Mouse (Mus musculus): ENCODE results near the gene Ankrd54.

The Ankrd54 gene

DNA sequence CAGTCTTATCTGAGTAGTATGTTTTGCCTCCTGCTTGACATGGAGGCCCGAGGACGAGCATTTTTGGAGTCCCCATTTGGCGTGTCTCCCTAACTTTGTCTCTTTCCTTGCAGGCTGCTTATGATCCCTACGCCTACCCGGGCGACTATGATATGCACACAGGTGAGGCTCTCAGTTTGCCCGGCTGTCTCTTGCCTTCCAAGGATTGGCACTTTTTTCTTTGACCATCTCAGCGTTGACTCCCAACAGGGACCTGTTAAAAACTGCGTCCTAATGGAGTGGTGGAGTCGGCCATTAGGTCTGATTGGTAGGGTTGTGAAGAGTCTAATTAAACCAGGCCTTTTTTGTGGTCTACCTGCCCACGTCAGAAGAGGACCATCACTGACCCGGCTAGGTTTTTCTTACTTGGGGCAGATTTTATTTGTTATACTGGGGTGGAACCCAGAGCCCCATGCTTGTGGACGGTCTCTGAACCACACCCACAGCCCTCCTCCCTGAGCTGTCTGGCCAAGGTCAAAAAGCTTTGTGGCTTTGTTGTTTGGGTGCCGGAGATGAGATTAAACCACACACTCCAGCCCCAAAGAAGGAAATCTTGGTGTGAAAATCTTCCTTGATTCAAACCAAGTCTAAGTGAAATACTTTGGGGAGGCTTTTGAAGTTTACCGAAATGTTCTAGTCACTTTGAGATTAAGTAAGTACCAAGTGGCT is 13.1 kb upstream of the Ankrd54 start:
- CTCF ChIA-PET, result interaction anchor here (0.6 kb wide), 1 partner anchor 70 kb away, joined by 4 read pairs; no protein-coding TSS in a partner anchor

DNA sequence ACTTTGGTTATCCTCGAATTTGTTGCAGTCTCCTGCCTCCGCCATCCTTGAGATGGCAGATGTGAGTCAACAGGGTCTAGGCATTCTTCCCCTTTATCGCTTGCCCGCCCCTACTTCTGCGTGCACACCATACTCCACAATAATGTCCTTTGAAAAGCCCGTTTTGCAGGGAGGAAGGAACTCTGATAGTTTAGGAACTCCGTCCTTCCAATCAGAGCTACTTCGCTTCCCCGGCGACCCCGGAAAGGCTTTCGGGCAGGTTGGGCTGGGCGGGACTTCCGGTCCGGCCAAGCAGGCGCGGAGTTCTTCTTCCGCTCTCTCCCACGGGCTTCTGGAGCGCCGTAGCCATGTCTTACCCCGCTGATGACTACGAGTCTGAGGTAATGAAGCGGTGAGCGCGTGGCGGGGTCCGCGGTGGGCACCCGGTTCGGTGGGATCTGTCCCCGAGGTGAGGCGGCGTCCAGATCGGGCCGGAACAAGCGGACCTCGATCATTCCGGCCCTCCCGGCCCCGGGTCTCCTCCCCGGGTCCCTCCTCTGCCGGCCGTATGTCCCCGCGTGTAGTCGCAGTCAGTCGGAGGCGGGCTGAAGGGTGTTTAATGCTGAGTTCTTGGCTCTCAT is 12.3 kb upstream of the Ankrd54 start, which contains the start of gene Eif3l:
TSS of gene Eif3l (plus strand) at position 267 of the 620 bp plus-strand sequence.
- CTCF ChIA-PET, result no interaction called here

DNA sequence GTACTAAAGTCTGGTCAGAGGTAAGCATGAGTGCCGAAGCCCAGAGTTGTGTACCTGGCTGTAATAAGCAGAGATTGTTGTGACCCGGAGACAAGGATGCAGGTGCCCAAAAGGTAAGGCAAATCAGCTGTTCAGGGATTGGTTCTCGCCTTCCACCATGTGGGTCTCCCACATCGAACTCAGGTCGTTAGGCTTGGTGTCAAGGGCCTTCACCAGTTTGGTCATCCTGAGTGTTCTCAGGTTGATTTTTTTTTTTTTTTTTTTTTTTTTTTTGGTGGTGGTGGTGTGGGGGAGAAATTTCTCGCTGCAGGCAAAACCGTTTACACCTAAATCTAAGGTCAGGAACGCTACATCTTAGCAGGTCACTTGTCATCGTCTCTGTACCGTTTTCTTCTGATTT is 11.8 kb upstream of the Ankrd54 start:
- CTCF ChIA-PET, result no interaction called here

DNA sequence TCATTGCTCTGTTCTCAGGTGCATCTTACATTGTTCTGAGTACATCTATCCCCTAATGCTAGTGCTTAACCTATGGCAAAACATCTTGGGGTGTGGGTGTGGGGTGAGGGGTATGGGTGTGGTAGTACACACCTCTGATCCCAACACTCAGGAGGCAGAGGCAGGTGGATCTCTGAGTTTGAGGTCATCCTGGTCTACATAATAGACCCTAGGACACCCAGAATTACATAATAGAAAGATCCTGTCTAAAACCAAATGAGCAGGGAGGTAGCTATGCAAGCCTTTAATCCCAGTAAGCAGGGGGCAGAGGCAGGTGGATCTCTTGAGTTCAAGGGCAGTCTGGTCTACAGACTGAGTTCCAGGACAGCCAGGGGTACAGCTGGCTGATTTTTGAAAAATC is 11.1 kb upstream of the Ankrd54 start:
- CTCF ChIA-PET, result no interaction called here

DNA sequence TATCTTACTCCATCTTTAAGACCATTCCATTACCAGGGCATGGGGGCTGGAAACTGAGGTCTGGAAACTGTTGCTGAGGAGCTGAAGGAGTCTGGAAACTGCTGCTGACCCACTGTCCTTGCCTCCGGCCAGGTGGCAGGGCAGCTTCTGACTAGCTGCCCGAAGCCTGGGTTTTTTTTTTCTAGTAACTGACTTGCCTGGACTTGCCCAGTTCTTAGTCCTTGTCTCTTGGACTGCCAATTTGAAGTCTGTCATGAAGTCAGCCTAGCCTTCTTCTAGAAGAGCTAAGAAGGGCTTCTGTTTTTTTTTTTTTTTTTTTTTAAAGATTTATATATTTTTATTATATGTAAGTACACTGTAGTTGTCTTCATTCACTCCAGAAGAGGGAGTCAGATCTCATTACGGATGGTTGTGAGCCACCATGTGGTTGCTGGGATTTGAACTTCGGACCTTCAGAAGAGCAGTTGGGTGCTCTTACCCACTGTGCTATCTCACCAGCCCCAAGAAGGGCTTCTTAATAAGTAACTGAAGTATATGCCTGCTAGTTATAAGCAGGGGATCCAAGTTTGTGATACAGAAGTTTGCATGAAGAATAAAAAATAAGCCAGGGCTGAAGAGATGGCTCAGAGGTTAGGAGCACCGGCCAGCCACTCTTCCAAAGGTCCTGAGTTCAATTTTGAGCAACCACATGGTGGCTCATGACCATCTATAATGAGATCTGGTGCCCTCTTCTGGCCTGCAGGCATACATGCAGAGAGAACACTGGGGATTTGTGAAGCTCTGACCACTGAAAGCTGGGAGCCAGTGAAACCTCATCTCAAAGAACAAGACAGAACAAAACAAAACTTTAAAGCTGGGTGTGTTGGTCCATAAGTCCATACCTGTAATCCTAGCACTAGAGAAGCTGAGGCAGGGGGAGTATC is 8.7 kb upstream of the Ankrd54 start:
- CTCF ChIA-PET, result interaction anchor here (0.6 to 1.3 kb wide), 4 partner anchors 45 to 211 kb away, joined by 3 to 9 read pairs (median 5); partner anchors contain the start of gene Pdxp

DNA sequence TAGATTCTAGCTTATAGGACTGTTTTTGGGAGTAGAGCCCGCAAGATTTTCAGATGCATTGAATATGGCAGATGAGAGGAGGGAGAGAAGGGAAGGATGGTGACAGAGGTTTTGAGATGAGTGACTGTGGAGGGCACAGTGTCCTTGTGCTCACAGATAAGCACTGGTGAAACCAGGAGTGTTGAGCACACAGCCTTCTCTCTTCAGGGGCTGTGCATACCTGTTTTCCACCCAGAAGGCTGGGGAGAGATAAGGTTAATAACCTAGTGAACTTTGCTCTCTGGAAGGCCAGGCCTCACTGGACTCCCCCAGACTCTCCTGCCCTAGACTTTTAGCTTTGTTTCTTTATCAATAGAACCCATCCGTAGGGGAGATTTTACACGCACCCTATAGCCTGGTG is 5.7 kb upstream of the Ankrd54 start:
- CTCF ChIA-PET, result interaction anchor here (0.7 to 0.8 kb wide), 2 partner anchors 12 to 31 kb away, joined by 3 read pairs; no protein-coding TSS in a partner anchor

DNA sequence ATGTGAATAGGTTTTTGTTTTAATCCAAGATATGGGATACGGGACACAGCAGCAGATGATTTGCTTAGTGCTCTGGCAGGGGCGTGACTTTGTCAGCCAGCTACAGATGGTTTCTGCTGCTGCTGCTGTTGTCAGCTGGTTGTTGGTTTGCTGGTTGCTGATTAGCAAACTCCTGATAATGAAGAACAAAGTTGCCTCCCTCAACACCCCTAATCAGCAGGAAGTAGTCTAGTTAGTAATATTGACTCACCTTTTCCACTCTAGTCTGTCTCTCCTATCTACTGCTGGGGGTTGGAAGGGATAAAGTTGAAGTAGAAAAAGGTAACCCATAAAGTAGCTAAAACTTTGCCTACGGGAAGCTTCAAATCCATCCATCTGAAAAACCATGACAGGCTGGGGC is 4.9 kb upstream of the Ankrd54 start:
- CTCF ChIA-PET, result interaction anchor here (0.7 kb wide), 1 partner anchor 11 kb away, joined by 3 read pairs; no protein-coding TSS in a partner anchor

DNA sequence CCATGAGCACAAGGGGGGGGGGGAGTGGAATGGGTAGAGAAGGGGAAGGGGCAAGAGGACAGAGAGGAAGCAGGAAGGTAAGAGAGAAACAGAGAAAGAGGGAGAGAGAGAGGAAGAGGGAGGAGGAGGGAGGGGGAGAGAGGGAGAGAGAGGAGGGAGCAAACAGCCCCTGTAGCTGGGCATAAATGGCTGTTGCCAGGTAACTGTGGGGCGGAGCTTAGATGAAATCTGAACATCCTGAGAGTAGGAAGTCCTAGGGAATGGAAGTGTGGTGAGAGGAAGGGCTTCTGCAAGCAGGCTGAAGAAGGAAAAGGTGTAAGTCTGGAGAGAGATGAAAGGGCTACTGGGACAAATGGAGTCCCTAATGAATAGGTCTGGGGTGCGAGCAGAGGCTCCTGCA is 3.6 kb upstream of the Ankrd54 start:
- CTCF ChIA-PET, result no interaction called here

DNA sequence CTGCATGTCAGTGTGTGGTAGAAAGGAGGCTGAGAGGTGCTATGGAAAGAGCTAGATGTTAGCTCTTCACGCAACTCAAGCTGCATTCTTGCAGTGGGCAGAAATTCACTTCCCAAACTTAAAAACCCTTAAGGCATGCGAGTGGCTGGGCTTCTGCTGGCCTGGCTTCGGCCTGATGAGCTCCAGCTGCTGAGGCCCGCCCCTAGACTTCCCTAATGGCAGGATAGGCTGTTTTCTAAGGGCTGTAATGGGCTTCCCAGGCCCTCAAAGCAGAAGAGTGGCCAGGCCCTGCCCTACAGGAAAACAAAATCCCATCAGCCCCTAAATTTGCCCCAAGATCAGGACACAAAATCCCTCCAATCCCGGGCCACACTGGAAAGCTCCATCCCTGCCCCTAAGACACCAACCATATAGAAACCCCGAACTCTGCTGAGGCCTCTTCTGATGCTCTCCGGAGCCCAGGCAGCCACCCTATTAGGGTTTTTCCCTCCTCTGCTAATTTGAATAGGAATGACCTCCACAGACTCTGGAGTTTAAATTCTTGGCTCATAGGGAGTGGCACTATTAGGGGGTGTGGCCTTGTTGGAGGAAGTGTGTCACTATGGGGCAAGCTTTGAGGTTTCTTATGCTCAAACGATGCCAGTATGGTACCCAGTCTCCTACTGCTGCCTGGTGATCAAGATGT is 2.5 kb upstream of the Ankrd54 start:
- CTCF ChIA-PET, result interaction anchor here (0.5 kb wide), 1 partner anchor 215 kb away, joined by 4 read pairs; no protein-coding TSS in a partner anchor

DNA sequence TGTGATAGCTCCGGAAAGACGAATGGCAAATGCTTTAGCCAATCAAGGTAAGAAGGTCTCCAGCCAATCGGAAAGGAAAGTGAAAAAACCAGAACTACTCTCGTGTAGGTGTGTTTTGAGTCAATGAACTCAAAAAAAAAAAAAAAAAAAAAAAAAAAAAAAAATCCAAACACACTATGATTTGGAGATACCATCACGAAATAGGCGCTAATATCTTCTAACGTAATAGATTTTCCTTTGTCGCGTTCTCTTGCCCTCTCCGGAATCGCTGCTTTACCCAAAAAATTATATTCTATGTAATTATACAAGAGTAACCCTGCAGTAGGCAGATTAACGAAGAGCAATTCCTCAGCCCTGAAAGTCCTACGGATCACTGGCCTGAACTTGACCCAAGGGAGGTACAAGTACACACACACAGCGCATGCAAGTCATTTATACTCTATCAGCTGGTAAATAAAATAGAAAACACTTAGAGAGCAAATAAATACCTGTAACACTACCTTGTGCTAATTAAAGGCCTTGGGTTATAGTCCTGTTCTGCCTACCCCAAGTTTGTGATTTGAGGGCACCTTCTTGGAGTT is 557 bp upstream of the Ankrd54 start:
- CTCF ChIA-PET, result interaction anchor here (0.7 kb wide), 2 partner anchors 59 to 839 kb away, joined by 3 to 9 read pairs; no protein-coding TSS in a partner anchor

DNA sequence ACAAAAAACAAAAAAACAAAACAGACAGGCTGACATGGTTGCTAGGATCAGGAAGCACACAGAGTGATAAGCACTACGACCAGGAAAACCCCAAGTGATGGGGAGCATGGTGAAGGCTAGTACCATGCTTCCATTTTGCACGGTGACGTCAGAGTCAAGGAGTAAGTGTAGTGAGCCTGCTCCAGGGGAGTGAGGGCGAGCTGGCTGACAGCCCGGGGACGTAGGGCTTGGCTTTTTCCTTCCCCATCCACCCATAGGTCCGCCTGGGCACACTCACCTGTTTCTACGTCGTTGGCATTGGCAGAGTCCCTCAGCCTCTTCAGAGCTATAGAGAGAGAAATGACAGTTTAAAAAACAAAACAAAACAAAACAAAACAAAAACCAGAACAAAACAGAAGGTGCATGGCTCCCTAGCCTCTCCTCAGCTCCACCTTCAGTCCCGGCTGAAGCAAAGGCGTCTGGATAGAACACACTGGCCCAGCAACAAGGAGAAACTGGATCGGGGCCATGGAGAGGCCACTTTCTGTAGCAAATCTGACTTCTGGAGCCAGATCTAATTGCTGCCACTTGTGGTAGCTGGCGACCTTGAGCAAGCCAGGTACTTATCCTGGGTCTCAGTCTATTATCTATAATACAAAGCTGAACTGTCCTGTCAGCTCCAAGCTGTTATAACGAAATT is 1.7 kb downstream of the Ankrd54 start:
- CTCF ChIA-PET, result no interaction called here

DNA sequence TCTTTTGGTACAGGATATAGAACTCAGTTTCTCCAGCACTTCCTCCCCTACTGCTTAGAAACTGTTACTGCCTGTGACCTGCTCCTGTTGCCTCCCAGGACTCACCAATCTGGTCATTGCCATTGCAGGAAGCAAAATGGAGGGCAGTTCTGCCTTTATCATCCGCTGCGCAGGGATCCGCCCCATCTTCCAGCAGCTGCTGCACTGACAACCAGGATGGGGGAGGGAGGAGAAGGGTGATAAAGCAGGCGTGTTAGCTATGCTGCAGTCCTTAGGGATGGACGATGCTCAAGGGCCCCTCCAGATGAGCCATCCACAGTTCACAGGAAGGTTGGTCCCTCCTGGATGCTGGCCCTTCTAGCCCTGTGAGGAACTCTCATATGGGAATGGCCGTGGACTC is 4.8 kb downstream of the Ankrd54 start:
- CTCF ChIA-PET, result no interaction called here

DNA sequence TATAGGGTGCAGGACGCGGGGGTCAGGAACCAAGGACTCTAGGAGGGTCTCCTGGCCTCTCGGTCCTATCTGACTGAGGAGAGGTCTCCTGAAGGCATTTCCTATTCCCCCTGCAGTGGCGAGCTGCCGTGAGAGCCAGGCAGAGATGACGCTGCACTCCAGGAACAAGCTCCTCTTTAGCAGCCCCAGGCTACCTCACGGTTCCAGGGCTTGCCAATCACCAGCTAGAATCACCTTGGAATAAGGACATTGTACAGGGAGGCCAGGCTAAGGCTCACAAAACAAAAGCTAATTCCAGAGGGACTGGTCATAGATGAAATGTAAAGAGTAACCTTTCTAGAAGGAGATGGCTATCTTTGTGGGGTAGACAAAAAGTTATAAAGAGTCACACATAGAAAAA is 6.1 kb downstream of the Ankrd54 start:
- CTCF ChIA-PET, result interaction anchor here (1.0 kb wide), 1 partner anchor 11 kb away, joined by 3 read pairs; no protein-coding TSS in a partner anchor

DNA sequence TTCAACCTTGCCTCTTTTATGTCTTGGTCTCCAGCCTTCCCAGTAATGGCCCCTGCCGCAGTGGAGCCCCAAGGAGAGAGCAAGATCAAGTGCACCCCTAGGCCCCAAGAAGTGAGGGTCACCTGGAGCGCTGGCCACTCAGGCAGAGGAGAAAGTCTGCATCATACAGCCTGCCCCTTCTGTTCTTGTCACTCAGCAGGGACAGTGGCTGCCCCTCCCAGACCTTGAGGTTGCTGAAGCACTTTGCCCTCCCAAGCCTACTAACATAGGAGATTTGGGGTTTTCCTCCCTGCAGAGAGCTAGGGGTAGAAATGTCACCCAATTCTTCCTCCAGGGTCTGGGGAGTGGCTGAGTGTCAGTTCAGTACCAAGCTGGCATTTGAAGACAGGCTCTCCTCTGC is 10.3 kb downstream of the Ankrd54 start:
- CTCF ChIA-PET, result no interaction called here

DNA sequence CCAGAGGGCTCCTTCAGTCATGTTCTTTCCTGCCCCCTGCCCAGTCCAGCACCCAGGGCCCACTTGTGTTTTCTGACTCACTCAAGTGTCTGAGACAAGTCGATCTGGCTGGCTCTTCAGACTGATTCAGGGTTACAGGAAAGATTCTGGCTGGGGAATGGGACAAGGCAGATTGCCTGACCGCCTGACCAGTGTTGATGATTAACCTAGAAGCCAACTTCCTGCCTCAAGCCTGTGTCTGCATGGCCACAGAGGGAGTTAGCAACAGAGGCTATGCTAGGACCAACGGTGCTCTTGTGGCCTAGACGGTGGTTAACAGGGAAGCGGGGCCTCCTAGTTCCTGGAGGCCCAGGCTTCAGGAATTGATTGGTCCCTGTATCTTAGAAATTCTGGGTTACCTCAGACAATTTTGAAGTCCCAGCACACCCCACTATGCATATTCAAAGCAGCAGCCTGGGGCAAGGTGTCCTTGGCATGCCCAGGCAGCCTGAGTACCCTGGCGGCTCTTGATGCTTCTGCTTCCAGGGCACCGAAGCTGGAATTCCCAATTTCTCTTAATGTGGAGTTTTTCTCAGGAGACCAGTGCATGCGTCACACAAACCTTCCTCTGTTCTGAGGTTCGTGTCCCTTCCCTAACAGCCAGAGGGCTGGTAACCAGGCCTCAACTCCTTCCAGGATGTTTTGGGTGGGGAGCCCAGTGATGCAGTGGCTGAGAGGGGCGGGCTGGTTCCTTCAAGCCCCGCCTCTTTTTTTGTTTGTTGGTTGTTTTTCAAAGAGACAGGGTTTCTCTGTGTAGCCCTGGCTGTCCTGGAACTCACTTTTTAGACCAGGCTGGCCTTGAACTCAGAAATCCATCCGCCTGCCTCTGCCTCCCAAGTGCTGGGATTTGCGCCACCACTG is 11.0 kb downstream of the Ankrd54 start:
- CTCF ChIA-PET, result no interaction called here

DNA sequence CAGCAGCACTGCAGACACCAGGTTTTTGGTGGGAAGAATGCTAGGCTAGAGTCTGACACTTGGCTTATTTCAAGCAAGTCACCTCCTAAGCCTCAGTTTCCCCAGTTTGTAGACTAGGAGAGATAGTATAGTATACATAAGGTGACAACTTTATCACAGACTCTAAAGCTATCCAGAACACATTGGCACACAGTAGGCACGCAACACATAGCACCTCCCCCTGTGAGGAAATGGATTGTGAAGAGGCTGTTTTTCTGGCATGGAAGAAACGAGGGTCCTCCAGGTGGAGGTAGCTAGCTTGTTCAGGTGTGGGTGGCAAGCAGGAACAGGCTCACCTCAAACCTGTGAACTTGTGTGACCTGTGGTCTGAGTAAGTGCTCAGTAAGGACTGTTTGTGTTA is 11.7 kb downstream of the Ankrd54 start:
- CTCF ChIA-PET, result no interaction called here

DNA sequence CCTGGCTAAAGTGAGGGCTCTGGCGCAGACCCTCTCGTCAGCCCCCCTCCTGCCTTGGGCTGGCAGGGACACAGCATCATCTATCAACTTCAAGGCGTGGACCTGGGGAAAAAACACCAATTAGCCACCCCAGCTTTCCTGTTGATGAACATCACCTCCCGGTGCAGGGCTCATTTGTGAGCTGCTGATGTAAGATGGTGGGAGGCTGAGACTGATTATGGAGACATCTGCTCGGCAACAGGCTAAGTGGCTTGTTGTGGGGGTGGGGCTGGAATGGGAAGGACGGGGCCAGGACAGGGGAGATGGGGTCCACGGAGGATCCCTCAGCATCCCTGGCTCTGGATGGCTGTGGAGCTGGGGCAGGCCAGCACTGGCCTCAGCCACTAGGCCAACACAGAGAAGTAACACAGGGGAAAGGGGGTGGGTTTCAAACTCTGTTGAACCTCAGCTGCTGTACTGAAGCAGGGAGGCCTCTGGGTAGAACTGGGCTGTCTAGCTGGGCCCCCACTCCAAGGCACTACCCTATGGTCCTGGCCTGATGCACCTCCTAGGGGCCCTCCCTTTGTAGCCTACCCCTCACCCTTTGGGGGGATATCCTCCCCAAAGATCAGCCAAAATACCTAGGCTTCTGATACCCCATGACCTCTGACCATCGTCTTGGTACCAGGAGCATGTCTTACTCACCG is 12.4 kb downstream of the Ankrd54 start:
- CTCF ChIA-PET, result no interaction called here

DNA sequence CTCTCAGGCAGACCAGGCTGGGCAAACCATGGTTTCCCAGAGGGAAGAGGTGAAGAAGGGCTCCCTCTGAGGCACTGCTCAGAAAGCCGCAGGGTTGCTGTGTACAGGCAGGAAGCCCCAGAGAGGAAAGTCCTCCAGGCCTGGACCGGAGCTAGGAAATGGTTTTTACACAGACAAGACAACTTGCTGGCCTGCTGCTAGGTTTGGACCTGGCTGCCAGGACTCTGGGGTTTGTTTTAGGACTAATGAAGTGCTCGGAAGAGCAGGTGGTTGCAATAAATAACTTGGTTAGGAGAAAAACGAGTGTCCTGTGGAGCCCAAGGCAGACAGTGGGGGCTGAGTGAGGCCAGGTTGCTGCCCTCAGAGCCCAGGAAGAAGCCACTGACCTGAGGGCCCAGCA is 14.5 kb downstream of the Ankrd54 start:
- CTCF ChIA-PET, result no interaction called here

DNA sequence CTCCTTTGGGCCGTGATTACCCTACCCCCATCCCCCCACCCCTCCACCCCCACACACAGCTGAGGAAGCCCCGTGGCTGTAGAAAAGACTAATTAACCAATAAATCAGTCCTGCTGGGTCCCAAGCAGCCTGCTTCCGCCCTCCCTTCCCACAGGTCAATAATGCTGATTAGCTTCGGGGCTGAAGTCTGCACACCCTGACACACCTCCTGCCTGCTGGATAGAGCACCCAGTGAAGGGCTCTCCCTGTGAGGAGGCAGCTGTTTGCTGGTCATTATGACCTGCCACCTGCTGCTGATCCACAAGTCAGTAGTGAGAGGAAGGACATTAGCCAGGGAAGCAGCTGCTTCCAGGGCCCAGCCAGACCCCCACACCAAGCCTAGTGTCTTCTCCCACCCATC is 17.9 kb downstream of the Ankrd54 start:
- CTCF ChIA-PET, result no interaction called here
